Mouse (Mus musculus): ENCODE measurements around the gene Gm614.

The Gm614 gene

DNA sequence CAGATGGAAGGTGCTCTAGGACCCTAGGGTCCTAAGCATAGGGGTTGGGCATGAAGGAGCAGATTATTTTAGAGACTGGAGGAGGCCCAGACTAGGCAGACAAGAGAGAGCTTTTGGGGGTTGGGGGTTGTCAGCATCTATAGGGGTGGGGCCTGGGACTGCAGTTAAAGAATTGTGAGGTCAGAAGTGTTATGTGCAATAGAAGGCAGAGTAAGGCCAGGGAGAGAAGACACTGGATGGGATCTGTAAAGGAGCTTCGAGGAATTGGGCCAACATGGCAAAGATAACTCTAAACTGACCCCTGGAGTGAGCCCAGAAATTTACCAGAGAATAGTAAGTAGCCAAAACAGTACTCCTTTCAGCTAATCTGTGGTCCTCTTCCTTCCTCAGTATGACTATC lies at the start of gene Gm614:
Gm614 (minus strand) TSS at position 101 of the 400 bp plus-strand sequence.
- no peak for DNase-seq

DNA sequence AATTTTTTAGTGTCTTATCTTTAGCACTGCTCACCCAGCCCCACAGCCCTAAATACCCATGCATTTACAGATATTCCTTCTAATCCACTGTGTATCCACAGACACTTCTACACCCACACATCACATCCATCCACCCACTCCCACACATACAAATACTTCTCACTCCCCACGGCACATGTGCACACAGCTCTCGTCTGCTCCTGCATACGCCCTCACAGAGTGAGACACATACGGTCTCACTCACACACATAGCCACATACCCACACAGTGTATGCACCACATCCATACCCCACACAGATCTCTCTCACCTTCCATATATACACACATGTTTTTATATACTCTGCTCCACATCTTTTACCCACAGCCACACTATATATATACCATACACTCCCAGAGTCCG lies 45.5 kb upstream of the Gm614 start:
- DNase-seq: no peak

- DNase-seq: peak; percentile 75 to 80
Measured at GRCm38 (mm10) chrX:101304646-101305045, 40.9 kb upstream of the Gm614 start.

GRCm38 (mm10) chrX:101301654-101302053 lies 37.9 kb upstream of the Gm614 start:
- DNase-seq: peak in 1 of 2 experiments; percentile 37

DNA sequence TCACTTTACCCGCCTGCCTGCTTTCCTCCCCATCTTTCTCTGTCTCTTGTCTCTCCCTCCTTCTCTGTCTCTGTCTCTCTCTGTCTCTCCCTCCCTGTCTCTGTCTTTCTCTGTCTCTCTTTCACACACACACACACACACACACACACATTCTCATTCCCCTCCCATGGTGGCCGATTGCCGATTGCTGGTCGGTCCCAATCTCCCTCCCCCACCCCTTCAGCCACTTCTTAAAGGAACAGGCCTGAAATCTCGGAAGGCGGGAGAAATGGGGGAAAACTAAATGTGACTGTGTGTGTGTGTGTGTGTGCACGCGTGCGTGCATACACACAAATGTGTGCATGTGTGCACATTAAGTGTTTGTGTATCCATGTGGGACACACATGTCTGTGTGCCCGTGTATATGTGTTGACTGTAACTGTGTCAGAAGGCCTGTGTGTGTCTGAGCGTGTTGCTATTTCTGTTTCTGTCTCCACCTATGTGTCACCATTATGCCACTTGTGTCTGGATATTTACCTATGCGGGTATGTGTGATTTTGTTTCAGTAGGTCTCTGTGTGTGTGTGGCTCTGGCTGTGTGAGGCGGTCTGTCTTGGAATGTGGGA lies 36.7 kb upstream of the Gm614 start:
- DNase-seq: peak; percentile 73 to 75

- peak; percentile 50 to 61 for DNase-seq
Measured at GRCm38 (mm10) chrX:101299473-101300426, 36.0 kb upstream of the Gm614 start.

DNA sequence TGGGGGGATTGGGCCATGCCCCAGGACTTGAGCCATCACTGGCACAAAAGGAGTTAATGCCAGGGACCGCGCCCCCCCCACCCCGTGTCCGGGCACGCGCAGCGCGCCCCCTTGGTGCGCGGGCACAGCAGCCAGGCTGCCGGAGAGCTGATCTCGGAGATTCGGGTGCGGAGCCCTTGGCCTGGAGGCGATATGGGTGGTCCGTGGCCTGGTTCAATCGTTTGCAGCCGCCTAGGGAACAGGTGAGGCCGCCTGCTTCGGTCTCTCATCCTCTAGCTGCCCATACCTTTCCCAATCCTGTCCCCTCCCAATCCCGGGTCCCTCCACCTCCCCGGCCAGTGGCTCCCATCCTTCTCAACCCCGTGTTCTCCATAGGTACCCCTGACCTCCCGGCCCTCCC lies 35.3 kb upstream of the Gm614 start, which contains the start of gene Nlgn3:
Nlgn3 (plus strand) TSS at position 114 of the 400 bp plus-strand sequence.
- DNase-seq: peak; percentile 76 to 83

- DNase-seq: no peak
Measured at GRCm38 (mm10) chrX:101290111-101290510, 26.3 kb upstream of the Gm614 start.

GRCm38 (mm10) chrX:101289037-101289436 lies 25.2 kb upstream of the Gm614 start:
- DNase-seq: no peak

DNA sequence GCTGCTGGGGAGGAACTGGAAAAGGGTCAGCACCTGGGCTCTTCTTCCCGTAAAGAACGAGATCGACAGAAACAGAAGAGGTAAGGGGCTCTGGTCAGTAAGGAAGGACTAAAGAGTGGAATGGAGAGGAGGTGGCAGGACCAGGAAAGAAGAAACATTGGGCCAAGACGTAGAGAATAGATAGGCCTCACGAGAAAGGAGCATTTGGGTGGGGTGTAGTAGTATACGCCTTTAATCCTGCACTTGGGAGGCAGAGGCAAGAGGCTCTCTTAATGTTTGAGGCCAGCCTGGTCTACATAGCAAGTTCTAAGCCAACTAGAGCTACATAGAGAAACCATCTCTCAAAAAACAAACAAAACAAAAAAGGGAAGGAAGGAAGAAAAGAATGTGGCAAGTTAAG lies 24.6 kb upstream of the Gm614 start:
- no peak for DNase-seq

DNA sequence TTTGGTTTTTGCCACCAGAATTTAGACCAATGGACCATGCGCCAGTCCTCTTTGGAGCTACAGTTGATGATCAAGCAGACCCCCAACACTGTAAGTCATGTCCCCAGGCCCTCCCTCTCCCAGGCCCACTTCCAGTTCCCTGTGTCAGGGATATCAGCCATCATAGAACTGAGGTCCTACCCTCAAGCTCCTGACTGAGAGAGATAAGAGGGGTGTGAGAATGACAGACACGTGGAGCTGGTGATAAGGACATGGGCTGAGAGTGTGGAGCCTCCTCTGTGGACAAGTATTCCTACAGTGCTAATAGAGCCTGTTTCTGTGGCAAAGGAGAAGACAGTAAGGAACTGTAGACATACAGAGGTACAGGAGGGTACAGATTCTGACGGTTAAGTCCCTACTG lies 23.8 kb upstream of the Gm614 start:
- no peak for DNase-seq

DNA sequence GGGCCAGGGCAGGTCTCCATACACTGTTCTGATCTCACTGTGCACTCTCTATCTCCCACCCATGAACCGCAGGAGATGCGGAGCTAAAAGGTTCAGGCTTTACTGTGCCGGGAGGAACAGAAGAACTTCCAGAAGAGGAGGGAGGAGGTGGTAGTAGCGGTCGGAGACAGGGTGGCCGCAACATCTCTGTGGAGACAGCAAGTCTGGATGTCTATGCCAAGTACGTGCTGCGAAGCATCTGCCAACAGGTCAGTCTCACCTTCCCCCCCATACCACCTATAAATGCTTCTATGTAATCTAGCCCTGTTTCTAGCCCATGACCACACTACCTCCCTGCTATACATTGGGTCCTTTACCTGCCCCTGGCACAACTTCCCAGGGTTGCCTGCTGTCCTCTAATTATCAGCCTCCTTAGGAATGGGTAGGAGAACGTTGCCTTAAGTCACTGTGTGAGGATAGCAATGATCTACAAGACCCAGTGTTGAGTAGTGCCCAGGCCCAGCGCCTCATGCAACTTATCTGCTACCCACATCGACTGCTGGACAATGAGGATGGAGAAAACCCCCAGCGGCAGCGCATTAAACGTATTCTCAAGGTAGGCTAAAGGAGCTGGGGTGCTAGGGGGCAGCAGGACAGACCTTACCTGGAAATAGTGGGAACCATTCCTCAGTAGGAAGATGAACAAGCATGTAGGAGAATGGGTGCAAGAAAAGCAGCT lies 22.3 kb upstream of the Gm614 start:
- no peak for DNase-seq

DNA sequence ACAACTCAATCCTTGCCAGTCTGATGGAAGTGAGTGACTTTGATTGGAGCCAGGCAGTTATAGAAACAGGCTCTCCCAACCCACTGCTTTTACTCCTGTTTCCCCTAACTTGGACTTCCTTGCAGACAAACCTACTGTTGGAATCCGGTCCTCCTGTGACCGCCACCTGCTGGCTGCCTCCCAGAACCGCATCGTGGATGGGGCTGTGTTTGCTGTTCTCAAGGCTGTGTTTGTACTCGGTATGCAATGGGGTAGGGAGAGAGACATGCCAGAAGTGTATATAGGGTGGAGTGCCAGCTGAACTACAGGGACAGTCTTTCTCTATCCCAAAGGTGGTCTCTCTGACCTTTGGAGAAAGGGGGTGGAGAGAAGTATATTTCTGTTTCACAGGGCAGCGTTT lies 21.7 kb upstream of the Gm614 start:
- DNase-seq: peak; percentile 76 to 81

DNA sequence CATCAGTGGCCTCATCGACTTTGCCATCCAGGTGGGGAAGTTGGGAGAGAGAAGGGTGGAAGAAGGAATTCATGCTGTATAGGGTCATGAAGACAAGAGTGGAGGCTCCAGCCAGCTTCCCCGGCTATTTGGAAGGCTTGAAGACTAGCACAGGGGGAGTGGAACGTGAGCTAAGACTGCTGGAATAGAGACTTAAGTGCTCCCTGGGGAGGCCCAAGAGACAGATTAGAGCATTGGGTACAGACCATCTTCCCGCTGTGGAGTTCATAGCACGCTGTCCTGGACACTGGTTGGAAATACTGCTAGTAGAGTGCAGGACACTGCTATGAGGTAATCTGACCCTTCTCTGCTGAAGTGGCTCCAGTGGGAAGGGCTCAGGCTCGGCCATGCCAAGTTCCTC lies 19.0 kb upstream of the Gm614 start:
- no peak for DNase-seq

GRCm38 (mm10) chrX:101273875-101274738 lies 10.3 kb upstream of the Gm614 start, which contains the start of gene Med12:
Gene Med12, plus strand, starts transcription at chrX:101274030.
- peak; percentile 90 to 95 for DNase-seq

DNA sequence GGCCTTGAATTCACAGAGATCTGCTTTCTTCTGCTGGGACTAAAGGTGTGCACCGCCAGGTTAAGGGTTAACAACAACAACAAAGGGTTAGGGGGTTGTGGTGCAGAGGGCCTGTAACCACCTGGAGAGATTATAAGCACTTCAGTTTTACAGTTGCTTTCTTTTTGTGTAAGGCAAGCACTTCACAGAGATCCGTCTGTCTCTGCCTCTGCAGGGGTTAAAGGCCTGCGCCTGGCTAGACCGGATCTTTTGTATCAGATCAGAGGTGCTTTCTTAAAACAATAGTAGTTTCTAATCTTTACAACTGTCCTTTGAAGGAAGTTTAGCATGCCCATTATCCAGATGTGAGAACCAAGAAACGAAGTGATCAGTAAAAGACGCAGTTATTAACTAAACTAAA lies 9.6 kb upstream of the Gm614 start:
- no peak for DNase-seq

DNA sequence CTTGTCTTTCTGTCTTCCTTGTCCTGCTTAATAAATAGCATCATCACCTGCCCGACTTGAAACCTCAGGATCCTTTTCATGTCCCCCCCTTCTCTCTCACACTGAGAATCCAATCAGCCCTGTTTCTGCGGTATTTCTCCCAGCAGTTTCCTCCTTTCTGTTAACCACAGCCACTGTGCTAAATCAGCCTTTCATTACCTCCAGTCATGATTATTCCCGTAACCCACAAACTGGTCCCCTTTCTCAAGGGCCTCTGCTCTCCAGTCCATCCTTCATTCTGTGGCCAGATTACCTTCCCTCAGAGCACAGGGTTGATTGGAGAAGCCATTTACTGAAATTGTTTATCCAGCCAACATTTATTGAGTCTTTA lies 4.9 kb upstream of the Gm614 start, which contains the start of gene Gm20489:
Gm20489 (minus strand) TSS at position 269 of the 370 bp plus-strand sequence.
- DNase-seq: no peak

DNA sequence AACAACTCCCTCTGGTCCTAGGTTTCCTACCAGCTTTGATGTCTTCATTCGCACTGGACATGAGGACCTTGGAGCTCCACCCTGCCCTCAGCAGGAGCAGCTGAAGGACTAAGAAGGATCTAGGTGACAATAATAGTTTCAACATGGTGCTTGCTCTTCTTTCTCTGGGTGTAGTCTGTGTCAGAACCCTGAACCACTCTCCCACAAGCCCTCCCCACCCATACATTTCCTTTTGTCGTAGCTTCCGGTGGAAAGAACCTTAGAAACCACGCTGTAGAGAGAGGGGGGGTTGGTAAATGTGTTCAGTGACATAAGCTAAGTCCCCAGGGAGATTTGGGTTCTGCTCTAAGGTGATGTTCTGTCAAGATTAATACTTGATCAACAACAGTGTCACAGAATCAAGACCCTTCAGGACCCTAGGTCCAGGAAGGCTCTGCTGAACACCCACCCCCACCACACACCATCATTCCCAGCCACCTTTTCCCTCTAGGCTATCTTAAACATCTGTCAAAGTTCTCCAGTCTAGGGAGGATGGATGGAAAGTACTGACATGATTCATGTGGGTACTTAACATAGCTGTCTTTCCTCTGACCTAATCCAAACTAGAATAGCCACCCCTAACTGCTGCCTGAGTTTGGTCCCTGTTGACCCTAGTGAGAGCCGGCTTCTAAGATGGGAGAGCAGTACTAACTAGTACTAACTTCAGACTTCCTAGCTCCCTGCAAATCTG lies 4.4 kb upstream of the Gm614 start, which contains the start of gene Il2rg:
Il2rg (minus strand) TSS at position 231 of the 730 bp plus-strand sequence.
- no peak for DNase-seq

GRCm38 (mm10) chrX:101266631-101267030 lies 2.8 kb upstream of the Gm614 start:
- no peak for DNase-seq

GRCm38 (mm10) chrX:101260441-101261325 lies 3.1 kb downstream of the Gm614 start:
- peak; percentile 64 to 67 for DNase-seq
